Mouse (Mus musculus) cerebellum, postnatal 25 days (tissue): ENCODE results near the gene Bcr.

Experiments used
- DNase-seq, 2 experiments: peaks; one replicate each; pipeline ENCODE4 v3.0.0; 2021; ENCODE audit warnings: mixed read lengths in 2 of 2

The Bcr gene

GRCm38 (mm10) chr10:75058761-75059395 lies 1.5 kb upstream of the Bcr start:
- no peak for DNase-seq

- DNase-seq, result peak; percentile 82 to 85
These were observed 996 bp upstream of the Bcr start for GRCm38 (mm10) chr10:75059396-75059795.

- peak; percentile 60 to 71 for DNase-seq
These were observed 447 bp downstream of the Bcr start for GRCm38 (mm10) chr10:75060843-75061235.

GRCm38 (mm10) chr10:75061341-75062188 lies 1.2 kb downstream of the Bcr start:
- peak; percentile 51 to 56 for DNase-seq

- DNase-seq, result peak; percentile 31 to 42
These were observed 1.8 kb downstream of the Bcr start for GRCm38 (mm10) chr10:75062189-75062561.

- no peak for DNase-seq
These were observed 2.2 kb downstream of the Bcr start for GRCm38 (mm10) chr10:75062621-75063020.

- no peak for DNase-seq
These were observed 3.0 kb downstream of the Bcr start for GRCm38 (mm10) chr10:75063301-75063965.

- no peak for DNase-seq
These were observed 5.3 kb downstream of the Bcr start for GRCm38 (mm10) chr10:75065691-75066090.

- no peak for DNase-seq
These were observed 7.1 kb downstream of the Bcr start for GRCm38 (mm10) chr10:75067446-75067845.

GRCm38 (mm10) chr10:75068086-75068485 lies 7.7 kb downstream of the Bcr start:
- DNase-seq, result no peak

GRCm38 (mm10) chr10:75068624-75069328 lies 8.4 kb downstream of the Bcr start:
- no peak for DNase-seq

- no peak for DNase-seq
These were observed 10.0 kb downstream of the Bcr start for GRCm38 (mm10) chr10:75070281-75070976.

- no peak for DNase-seq
These were observed 15.3 kb downstream of the Bcr start for GRCm38 (mm10) chr10:75075665-75076064.

- no peak for DNase-seq
These were observed 18.1 kb downstream of the Bcr start for GRCm38 (mm10) chr10:75078174-75079128.

GRCm38 (mm10) chr10:75085330-75085729 lies 24.9 kb downstream of the Bcr start:
- DNase-seq, result no peak

GRCm38 (mm10) chr10:75088471-75088870 lies 28.1 kb downstream of the Bcr start:
- no peak for DNase-seq

GRCm38 (mm10) chr10:75091478-75092152 lies 31.2 kb downstream of the Bcr start:
- DNase-seq, result peak; percentile 60 to 75

GRCm38 (mm10) chr10:75093252-75093987 lies 33.0 kb downstream of the Bcr start:
- DNase-seq, result peak in 1 of 2 experiments; percentile 10

- DNase-seq, result no peak
These were observed 33.9 kb downstream of the Bcr start for GRCm38 (mm10) chr10:75094338-75094737.

- DNase-seq, result no peak
These were observed 34.8 kb downstream of the Bcr start for GRCm38 (mm10) chr10:75095216-75095615.
